Mouse (Mus musculus) thymus, postnatal 25 days (tissue): ENCODE data around the gene Hs3st4.

Experiments
- DNase-seq: peaks from one replicate; pipeline ENCODE4 v3.0.0; 2022

The Hs3st4 gene

GRCm38 (mm10) chr7:124354035-124354434 lies 371.4 kb downstream of the Hs3st4 start:
- DNase-seq: no peak

- DNase-seq: no peak
These were observed 375.4 kb downstream of the Hs3st4 start for GRCm38 (mm10) chr7:124358068-124358467.

- no peak for DNase-seq
These were observed 377.2 kb downstream of the Hs3st4 start for GRCm38 (mm10) chr7:124359836-124360235.

GRCm38 (mm10) chr7:124372297-124372696 lies 389.6 kb downstream of the Hs3st4 start:
- no peak for DNase-seq

- DNase-seq: no peak
These were observed 390.0 kb downstream of the Hs3st4 start for GRCm38 (mm10) chr7:124372697-124373096.

GRCm38 (mm10) chr7:124383489-124383888 lies 400.8 kb downstream of the Hs3st4 start:
- DNase-seq: no peak

- DNase-seq: no peak
These were observed 416.5 kb downstream of the Hs3st4 start for GRCm38 (mm10) chr7:124399184-124399583.

- no peak for DNase-seq
These were observed 444.3 kb downstream of the Hs3st4 start for GRCm38 (mm10) chr7:124426951-124427350.
